Mouse (Mus musculus) layer of hippocampus, adult 2 months (tissue): ENCODE results near the gene Ccdc159. TPM values are rescaled to one million over a fixed set of nuclear protein-coding genes. Genes with fewer than 3 reads are reported as not detected.

Experiments used
- DNase-seq, 2 experiments: peaks; one replicate each; pipeline ENCODE4 v3.0.0; 2022; ENCODE audit warnings: low spot score in 2 of 2
- H3K27ac ChIP-seq: fragments of 200-600 bp; 2 replicates; pipeline ENCODE4 v1.8.1; 2022
- H3K4me3 ChIP-seq: fragments of 200-600 bp; 2 replicates; pipeline ENCODE4 v1.8.1; 2022; ENCODE audit warnings: mild to moderate bottlenecking
- CTCF ChIP-seq: fragments of 200-600 bp; conservative IDR thresholded peaks from 2 replicates; pipeline ENCODE4 v1.8.1; 2022; ENCODE audit warnings: antibody characterized with exemption, mild to moderate bottlenecking, moderate library complexity
- long read RNA-seq, 2 experiments: library from polyadenylated mRNA; stranded (forward); transcript quantifications; one replicate each; pipeline ENCODE4 v2.0.0; 2021; ENCODE audit warnings: borderline mapping rate in 2 of 2
- total RNA-seq, 2 experiments: library from RNA; stranded (reverse); gene quantifications; 2 replicates each; pipeline ENCODE4 v1.2.3; 2021

Gene Ccdc159
- 10 to 100 TPM; 18.9 to 21.4 TPM for total RNA-seq
- long read RNA-seq, experiment 1, partial matches to known transcripts = 162 of 184 reads
- long read RNA-seq, experiment 1, other reads (novel, unspliced or antisense) = 22 of 184 reads
- long read RNA-seq, experiment 2, partial matches to known transcripts = 232 of 268 reads
- long read RNA-seq, experiment 2, other reads (novel, unspliced or antisense) = 36 of 268 reads

GRCm38 (mm10) chr9:21927208-21927753 is at the start of gene Ccdc159, which contains the start of gene Tmem205:
TSS of gene Ccdc159 (plus strand) at chr9:21927471.
TSS of gene Tmem205 (minus strand) at chr9:21927556.
- Histone ChIP-seq H3K27ac (peak within 1 kb of the TSS; percentile 86), H3K4me3 (peak within 1 kb of the TSS; percentile 69)
- TF ChIP-seq CTCF = no peak
- peak; percentile 86 to 95 for DNase-seq

- 0 out of 2 replicates have a peak, but pooled peaks have one; percentile 11 for TF ChIP-seq CTCF
- Histone ChIP-seq H3K4me3 (no peak overlapping the region), H3K27ac (no peak overlapping the region)
- DNase-seq = no peak
Measured at GRCm38 (mm10) chr9:21889229-21889628, 38.0 kb upstream of the Ccdc159 start.

- H3K4me3 ChIP-seq = peak overlapping the region; percentile 51
- TF ChIP-seq CTCF = peak; percentile 75
- peak; percentile 74 to 84 for DNase-seq
- peak overlapping the region; percentile 83 for H3K27ac ChIP-seq
Measured at GRCm38 (mm10) chr9:21901223-21901820, 25.9 kb upstream of the Ccdc159 start.

- no peak overlapping the region for H3K27ac ChIP-seq
- H3K4me3 ChIP-seq = no peak overlapping the region
- no peak for TF ChIP-seq CTCF
- DNase-seq = no peak
Measured at GRCm38 (mm10) chr9:21904031-21904430, 23.2 kb upstream of the Ccdc159 start.

- H3K27ac ChIP-seq = no peak overlapping the region
- TF ChIP-seq CTCF = no peak
- no peak overlapping the region for H3K4me3 ChIP-seq
- DNase-seq = no peak
Measured at GRCm38 (mm10) chr9:21908216-21908615, 19.1 kb upstream of the Ccdc159 start.

- Histone ChIP-seq H3K27ac (no peak overlapping the region), H3K4me3 (no peak overlapping the region)
- DNase-seq = no peak
- no peak for TF ChIP-seq CTCF
Measured at GRCm38 (mm10) chr9:21909474-21910223, 17.6 kb upstream of the Ccdc159 start.

- DNase-seq = no peak
- Histone ChIP-seq H3K27ac (peak overlapping the region; percentile 94), H3K4me3 (peak overlapping the region; percentile 80)
- TF ChIP-seq CTCF = no peak
Measured at GRCm38 (mm10) chr9:21916851-21917492, 10.3 kb upstream of the Ccdc159 start.

GRCm38 (mm10) chr9:21917493-21918034 is 9.7 kb upstream of the Ccdc159 start:
- peak; percentile 86 to 87 for DNase-seq
- Histone ChIP-seq H3K27ac (peak overlapping the region; percentile 94), H3K4me3 (peak overlapping the region; percentile 80)
- TF ChIP-seq CTCF = no peak

GRCm38 (mm10) chr9:21918035-21918592 is 9.2 kb upstream of the Ccdc159 start, which contains the start of gene Rab3d:
TSS of gene Rab3d (minus strand) at chr9:21918192.
- TF ChIP-seq CTCF = no peak
- peak within 1 kb of the TSS; percentile 94 for H3K27ac ChIP-seq
- H3K4me3 ChIP-seq = peak within 1 kb of the TSS; percentile 80
- peak; percentile 85 to 89 for DNase-seq

- peak overlapping the region; percentile 94 for H3K27ac ChIP-seq
- TF ChIP-seq CTCF = peak; percentile 58
- peak overlapping the region; percentile 80 for H3K4me3 ChIP-seq
- DNase-seq = no peak
Measured at GRCm38 (mm10) chr9:21918692-21919384, 8.4 kb upstream of the Ccdc159 start.

- TF ChIP-seq CTCF = no peak
Measured at GRCm38 (mm10) chr9:21923036-21923435, 4.2 kb upstream of the Ccdc159 start.

More at GRCm38 (mm10) chr9:21923036-21923435, 4.2 kb upstream of the Ccdc159 start:
- Histone ChIP-seq H3K4me3 (no peak overlapping the region), H3K27ac (no peak overlapping the region)
- DNase-seq = no peak
